Mouse (Mus musculus) heart, adult 9 months (tissue): ENCODE measurements around the gene Ccdc22.

Source experiments
- DNase-seq, 2 experiments: peaks; one replicate each; pipeline ENCODE4 v3.0.0; 2022; ENCODE audit warnings: low spot score in 2 of 2

The Ccdc22 gene

DNA sequence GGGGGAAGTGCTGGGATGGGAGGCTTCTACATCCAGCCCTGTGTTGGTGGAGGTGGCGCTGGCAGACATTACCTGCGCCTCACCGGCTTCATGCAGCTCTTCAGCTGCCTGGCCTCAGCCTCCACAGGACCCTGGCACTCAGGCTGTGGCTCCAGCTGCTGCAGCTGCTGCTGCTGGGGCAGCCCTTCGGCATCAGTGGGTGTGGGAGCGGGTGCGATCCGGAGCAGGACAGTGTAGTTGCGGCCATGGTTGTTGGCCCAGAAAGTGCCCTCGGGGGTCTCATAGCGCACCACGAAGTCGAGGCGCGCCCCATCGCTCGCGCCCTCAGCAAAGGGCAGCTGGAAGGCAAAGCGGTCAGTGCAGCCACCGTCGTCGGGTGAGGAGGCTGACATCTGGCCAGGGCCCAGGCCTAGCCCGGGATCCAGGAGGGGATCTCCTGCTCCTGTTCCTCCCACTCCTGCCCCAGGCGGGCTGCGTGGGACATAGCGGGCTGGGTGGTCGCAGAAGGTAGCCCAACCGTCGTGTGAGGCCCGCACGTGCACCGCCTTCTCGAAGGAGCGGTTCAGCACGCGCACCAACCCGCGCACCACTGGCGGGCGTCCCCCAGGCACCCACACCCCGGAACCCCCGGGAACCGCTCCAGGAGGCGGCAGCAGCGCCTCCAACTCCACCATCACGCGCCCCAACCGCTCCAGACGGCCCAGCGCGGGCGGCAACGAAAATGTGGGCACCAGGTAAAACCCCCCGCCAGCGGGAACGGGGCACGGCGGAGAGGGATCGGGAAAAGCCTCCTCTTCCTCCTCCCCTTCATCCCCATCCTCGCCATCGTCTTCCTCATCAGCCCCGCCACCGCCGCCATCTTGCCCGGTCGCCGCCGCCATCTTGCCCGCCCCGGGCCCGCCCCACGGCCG is 31.9 kb downstream of the Ccdc22 start, which contains the start of gene Foxp3:
Gene Foxp3 (plus strand): TSS at position 469 of the 911 bp plus-strand sequence.
- DNase-seq, result no peak

DNA sequence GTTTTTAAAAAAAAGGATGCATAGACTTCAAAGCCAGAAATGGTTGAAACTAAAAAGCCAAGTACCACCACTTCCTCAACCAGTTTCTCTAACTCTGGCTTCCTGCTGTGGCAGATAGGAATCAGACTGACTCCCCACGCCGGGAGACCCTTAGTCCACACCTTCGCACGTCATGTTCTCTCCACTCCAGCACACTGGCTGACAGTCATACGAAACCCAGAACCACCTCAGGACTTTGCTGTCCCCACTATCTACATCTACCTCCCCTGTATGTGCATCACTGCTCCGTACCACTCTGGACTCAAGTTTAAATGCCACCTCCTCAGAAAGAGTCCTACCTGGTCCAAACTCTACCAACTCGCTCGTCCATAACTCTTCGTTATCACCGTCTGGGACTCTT is 32.9 kb downstream of the Ccdc22 start:
- DNase-seq, result no peak

DNA sequence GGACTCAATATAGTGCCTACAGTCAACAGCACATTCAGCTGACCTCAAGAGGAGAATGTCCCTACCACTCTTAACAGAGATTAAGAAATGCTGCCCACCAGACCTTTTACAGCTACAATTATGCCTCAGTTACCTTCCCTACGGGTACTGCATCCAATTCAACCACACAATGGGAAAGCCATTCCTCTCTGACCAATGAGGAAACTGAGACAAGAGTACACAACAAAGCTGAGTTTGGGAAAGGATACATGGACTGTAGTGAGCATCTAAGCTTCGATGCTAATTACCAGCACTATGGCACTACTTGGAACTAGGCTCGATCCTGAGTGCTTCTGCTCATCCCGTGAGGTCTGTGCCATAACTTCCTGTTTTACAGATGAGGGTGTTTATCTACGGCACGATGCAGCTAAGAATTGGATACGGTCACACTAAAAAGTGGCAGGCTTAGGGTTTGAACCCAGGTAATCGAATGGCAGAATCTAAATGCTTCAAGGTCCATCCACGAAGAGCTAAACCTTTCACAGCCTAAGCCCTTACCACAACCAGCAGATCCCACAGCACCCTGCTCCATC is 33.7 kb downstream of the Ccdc22 start:
- DNase-seq, result no peak

DNA sequence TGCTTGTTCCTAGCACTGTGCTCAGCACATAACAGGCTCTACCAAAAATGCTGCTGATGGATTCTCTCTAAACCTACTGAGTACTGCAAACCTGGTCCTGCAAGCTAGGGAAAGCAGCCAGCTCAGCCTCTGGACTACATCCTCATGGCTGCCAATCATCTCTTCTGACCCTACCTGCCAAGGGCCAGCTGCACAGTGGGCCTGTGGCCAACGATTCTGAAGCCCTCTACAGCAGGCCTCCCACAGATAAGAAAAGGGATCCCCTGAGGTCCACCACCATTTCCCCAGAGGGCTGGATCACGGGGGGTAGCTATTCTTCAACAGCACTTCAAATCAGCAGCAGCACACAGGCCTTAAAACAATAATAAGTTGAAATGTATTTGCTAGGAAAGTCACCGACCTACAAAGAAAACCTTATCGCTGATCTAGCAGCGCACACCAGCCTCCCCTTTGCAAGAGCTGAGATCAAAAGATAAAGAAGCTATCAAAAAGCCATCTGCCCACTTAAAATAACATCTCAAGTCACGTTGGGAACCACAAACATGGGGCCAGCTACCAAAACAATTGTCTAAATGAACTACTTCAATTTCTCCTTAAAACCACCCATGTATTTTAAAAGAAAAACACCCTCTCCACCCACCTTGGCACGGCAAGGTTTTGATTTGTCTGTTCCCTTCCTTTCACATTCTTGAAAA is 34.7 kb downstream of the Ccdc22 start:
- peak in 1 of 2 experiments; percentile 2 for DNase-seq

DNA sequence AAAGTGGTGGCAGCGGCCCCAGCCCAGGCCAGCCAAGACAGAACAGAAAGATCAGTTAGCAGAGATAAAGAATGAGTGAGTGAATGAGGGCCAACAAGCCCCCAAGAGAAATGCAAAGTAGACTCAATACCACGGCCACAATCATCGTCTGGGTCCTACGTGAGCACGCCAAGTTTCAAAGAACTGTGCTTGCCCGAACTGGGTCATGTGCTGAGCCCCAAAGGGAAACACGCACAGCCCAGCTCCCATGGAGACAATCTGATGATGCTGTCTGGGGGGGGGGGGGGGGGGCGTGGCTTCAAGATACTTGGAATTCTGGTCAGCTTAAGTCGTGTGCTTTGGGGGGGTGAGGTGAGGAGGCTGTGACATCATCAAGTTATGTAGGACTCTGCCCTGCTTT is 37.8 kb downstream of the Ccdc22 start:
- DNase-seq, result no peak

DNA sequence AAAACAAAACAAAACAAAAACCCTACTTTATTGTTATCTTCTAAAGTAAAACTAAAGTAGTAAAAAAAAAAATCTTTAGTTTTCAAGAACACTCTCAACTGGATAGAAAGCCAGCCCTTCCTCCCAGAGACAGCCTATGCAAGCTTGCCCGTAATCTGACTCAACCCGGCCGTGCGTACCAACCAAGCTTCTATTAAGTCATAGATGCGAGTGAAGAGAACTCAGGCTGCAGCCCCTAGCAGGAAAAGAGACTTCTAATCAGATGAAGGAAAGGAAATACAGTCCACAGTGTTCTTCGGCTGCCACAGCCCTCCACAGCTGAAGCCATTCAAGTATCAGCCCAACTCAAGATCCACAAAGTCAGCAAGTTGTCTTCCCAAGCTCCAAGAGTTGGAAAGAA is 39.0 kb downstream of the Ccdc22 start:
- DNase-seq, result no peak

DNA sequence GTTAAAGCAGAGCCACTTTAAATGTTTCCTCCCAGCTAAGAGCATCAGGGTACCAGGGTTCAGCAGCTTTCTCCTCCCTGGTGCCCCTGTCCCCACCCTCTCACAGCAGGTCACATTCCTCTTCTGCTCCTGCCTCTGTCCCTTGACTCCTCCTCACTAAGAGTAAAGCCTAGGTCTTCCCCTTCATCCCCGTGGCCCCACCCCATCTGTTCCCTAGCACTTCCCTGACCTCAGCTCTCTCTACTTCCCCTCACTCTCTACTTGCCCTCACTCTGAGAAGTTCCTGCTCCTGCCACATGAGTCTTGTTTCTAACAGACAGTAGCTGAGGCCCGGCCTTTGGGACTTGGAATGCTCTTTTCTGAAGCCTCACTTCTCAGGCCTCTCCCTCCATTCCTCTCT is 42.2 kb downstream of the Ccdc22 start:
- DNase-seq, result no peak

DNA sequence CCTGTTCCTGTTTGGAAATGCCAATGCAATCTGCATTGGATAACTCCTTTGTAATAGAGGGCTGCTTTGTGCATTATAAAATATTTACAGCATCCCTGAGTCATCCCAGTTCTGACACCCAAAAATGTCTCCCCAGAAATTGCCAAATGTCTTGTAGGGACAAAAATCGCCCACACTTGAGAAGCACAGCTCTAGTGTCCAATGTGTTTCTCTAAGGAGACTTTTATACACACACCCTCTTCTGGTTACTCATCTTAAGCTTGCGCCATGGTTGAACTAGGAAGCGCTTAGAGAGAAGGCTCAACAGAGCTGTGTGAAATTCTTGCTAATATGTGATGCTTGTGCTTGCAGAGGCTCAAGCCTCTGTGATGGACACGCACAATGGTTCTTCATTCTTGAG is 51.8 kb downstream of the Ccdc22 start:
- no peak for DNase-seq
